23 mouse cellular contexts compared by ENCODE assay signal in genomic region chr1:163345541-163345940, GRCm38 (mm10). TPM values are rescaled to one million over a fixed set of nuclear protein-coding genes. Genes with fewer than 3 reads are reported as not detected.
"Had no signal": no experiment of that assay in that cellular context is flagged by ENCODE, and none has a peak within 500 bp of the region (broad histone marks: within the 10 kb centered on the region; RNA-seq: fewer than 3 reads in every experiment).

No protein-coding gene starts in this region.

- DNase-seq: cerebellum, adult 18-20 months; cerebellum, adult 2 months; cerebellum, adult 8-10 months; cerebellum, adult 9-10 months; cerebellum, adult 9-11 months; cerebellum, postnatal 14 days; cerebellum, postnatal 36 days; forebrain, postnatal 0 days; heart, adult 11 months; heart, adult 18-20 months; heart, adult 2 months had no signal

- H3K27ac ChIP-seq: embryonic facial prominence, embryonic 10.5 days; embryonic facial prominence, embryonic 12.5 days; embryonic facial prominence, embryonic 13.5 days; embryonic facial prominence, embryonic 15.5 days; forebrain, embryonic 10.5 days; forebrain, embryonic 12.5 days; forebrain, embryonic 13.5 days; forebrain, embryonic 15.5 days; heart, adult 2 months; heart, embryonic 10.5 days had no signal

- H3K4me3 ChIP-seq: embryonic facial prominence, embryonic 10.5 days; embryonic facial prominence, embryonic 12.5 days; embryonic facial prominence, embryonic 13.5 days; embryonic facial prominence, embryonic 15.5 days; erythroblast, embryonic 14.5 days; forebrain, embryonic 10.5 days; forebrain, embryonic 12.5 days; forebrain, embryonic 13.5 days; forebrain, embryonic 15.5 days; heart, adult 2 months; heart, embryonic 10.5 days had no signal

RNA-seq across cellular contexts. Expression of gene Prrx1, which starts 32.0 kb away (rescaled TPM):
- total RNA-seq: common myeloid progenitor, adult 5-6 weeks; granulocyte monocyte progenitor cell, adult 5-6 weeks had no signal
